Mouse (Mus musculus): ENCODE measurements around the gene Palm2.

Gene Palm2

GRCm38 (mm10) chr4:57569711-57570110 lies 135.7 kb downstream of the Palm2 start:
- no peak for DNase-seq

- DNase-seq = no peak
These were observed 136.2 kb downstream of the Palm2 start for GRCm38 (mm10) chr4:57570229-57570628.

- no peak for DNase-seq
These were observed 140.1 kb downstream of the Palm2 start for GRCm38 (mm10) chr4:57574181-57574580.

GRCm38 (mm10) chr4:57574646-57575045 lies 140.6 kb downstream of the Palm2 start:
- DNase-seq = no peak

DNA sequence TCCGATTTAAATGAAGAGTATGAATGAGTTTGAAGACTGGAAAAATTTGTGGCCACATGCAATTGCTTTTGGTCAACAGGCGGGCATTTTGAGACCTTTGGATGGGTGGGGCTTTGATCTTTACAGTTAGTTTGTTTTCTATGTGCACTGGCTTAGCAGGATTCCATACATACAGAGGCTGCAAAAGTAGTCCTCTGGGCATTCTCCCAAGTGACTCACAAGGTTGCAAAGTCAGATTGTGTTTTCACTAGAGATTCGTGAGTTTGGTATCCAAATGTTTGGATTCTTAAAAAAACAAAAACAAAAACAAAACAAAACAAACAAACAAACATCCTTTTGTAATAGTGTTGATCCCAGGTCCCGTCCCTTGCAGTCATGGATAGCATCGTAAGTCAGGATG lies 141.6 kb downstream of the Palm2 start:
- no peak for DNase-seq

GRCm38 (mm10) chr4:57576095-57576494 lies 142.0 kb downstream of the Palm2 start:
- DNase-seq = no peak

DNA sequence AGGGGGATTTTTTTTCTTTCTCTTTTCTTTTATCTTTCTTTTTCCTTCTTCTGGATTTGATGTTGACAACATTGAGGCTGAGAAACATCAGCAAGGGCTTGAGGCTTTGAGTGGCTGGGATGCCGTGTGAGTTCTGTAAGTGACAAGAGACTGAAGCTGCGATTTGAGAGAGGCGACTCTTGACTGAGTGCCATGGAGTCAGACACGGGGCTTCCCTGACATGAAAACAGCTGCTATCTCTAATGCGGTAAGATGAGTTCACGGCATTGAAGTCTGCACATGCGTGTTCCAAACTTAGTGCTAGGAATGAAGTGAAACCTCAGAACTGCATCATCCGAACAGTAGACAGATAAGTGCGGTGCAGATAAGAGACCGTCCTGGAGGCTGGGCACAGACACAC lies 145.6 kb downstream of the Palm2 start:
- DNase-seq = no peak

GRCm38 (mm10) chr4:57585281-57585800 lies 151.3 kb downstream of the Palm2 start:
- no peak for DNase-seq

DNA sequence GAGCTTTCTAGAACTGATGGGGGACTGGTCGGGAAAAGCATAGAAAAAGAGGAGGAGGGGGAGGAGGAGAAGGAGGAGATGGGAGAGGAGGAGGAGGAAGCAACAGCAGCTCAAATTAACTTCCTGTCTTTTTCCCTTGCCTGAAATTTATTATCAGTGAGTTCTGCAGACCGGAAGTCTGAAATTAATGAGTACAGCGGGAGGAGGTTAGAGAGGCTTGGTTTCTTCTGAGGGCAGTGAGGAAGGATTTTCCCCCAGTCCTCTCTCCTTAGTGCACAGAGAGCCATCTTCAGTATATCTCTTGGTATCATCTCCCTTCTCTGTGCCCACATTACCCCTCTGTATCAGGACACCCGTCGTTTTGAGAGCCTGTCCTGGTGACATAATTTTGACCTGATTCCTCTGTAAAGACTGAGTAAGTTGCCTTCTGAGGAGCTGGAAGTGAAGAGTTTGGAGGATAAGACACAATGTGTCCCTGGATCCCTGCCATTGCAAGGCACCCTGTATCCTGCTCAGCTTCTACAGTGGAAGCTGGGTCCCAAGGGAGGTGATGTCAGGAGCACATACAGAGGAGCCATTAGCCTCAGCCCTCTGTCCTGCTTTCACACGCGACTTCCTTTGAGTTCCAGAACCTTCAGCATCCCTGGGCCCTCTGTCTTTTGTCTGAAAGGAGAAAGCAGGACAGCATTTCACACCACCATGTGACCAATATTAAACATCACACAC lies 153.0 kb downstream of the Palm2 start:
- DNase-seq = no peak

DNA sequence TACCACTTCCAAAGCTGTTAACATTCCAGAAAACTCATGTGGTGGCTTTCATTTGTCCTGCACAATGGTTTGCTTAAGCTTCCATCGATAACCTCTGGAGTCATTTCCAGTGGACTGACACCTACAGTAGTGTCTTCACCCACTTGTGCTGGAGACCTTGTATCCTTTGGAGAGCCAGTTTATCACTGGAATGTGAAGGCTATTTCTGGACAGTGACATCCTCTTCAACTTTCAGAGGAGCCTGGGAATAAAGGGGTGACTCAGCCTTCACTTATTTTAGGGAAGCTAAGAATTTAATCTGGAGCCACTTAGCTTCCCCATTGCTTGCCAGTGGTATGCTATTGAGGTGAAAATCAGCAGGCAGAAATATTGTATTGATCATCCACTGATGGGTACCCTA lies 154.3 kb downstream of the Palm2 start:
- DNase-seq = no peak

GRCm38 (mm10) chr4:57592751-57593150 lies 158.7 kb downstream of the Palm2 start:
- no peak for DNase-seq

DNA sequence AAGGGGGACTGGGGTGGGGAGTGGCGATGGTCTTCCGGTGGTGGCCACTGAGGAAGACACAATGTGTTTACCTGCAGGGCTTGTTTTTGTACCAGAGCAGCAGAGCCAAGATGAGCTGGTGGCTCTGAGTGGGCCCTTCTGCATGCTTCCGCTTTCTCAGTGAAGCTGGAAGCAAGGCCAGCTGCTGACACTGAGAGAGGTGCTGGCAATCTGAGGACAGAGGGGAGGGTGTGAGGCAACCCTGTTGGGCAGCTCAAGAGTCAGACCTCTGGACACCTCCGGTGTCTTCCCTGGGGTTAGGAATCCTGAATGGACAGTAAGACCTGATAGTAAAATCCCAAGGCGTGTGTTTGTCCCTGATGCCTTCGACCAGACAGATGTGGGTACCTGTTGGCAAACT lies 165.9 kb downstream of the Palm2 start:
- no peak for DNase-seq

- peak; percentile 53 to 66 for DNase-seq
These were observed 166.8 kb downstream of the Palm2 start for GRCm38 (mm10) chr4:57600685-57601457.

DNA sequence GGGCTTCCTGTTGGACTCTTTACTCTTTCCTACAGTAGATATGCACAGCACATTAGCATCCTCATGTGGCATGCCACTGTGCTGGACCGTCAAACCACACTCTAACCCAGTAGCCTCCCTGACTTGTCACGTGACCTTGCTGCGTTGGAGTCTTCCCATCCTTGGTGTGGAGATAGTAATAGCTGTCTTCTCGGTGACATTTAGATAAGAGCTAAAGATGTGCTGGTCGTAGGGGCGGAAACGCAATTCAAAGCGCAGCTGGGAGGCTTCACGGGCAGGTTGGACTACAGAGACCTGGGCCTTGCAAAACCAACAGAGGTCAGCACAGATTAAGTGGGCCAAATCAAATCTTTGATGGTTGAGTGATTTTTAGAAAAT lies 167.4 kb downstream of the Palm2 start:
- DNase-seq = no peak

DNA sequence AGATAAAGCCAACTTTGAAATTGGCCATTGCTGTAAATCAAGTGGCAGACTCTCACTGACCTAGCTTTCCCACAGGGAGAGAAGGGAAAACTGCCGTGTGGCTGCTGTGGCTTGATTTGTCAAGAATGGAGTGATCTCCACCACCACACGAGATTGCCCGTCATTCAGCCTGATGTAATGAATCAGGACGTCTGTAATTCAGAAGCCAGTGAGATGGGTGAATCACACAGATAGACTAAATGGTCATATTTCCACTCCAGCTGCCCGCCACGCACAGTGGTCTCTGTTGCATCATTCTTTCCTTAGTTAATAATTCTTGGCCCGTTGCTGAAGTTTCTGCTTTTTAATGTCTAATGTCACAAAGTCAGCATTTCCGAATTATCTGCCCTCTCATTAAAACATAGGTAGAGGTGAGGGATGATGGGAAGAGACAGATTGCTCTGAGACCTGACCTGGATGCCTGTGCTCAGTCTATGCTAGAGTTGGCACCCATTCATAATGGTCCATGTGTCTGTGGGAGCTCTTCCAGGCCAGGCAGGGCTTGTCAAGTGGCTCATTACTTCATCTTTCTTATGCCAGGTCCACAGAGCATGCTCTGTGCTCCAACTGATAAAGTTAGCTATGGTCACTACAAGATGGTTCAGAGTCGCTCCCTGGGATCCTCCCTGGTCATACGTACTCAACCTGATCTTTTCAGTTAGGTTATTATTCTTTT lies 168.0 kb downstream of the Palm2 start:
- peak; percentile 70 to 72 for DNase-seq

- no peak for DNase-seq
These were observed 172.2 kb downstream of the Palm2 start for GRCm38 (mm10) chr4:57606258-57606657.

GRCm38 (mm10) chr4:57607247-57607942 lies 173.3 kb downstream of the Palm2 start:
- DNase-seq = peak; percentile 95 to 98

DNA sequence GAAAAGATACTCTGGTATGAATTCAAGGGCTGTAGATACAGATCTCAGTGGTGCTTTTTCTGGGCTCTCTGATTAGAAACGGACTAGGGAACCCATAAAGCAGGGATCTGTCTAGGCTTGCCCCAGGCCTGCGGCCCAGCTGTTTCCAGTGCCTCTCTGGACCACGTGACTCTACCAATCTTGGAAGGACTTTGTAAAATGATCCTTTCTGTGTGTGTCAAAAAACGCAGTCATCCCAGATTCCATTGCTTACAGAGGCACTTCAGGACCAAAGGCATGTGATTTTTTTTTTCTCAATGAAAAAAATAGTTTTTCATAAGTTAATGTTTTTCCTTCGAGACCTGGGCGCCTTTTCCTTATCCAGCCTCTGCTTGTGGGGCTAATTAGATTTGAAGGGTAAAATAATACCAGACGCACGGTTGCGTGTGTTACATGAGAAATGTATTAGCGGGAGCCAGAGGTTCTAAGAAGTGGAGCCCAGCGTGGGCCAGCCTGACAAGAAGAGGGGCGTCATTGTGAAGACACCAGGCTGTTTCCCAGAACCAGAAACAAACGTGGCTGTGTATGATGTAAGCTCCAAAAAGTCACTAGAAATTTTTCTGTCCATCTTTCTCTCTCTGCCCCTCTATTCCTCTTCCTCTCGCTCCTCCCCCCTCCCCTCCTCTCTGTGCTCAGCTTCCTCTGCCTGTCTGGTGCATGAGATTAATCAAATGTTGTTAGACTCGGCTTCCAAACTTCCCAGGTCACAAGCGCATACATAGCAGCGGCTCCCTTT lies 177.4 kb downstream of the Palm2 start:
- DNase-seq = no peak

- no peak for DNase-seq
These were observed 178.7 kb downstream of the Palm2 start for GRCm38 (mm10) chr4:57612716-57613115.

- no peak for DNase-seq
These were observed 180.6 kb downstream of the Palm2 start for GRCm38 (mm10) chr4:57614686-57615085.

- no peak for DNase-seq
These were observed 184.7 kb downstream of the Palm2 start for GRCm38 (mm10) chr4:57618743-57619142.

DNA sequence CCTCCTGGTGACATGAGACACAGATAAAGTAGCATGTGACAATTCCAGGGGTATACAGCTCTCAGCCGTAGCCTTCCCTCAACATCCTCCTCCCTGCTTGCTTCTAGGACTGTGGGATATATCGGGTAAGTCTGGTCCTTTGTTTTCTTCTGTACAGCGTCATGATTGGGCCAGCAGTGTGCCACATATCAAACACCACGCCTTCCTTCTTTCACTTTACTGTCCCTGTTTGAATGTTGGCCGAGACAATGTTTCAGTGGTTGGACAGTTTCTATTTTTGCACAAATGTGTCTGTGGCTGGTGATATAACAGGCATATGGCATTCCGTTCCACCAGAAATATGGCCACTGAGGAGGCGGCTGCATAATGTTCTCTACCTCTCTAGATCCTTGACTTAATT lies 188.8 kb downstream of the Palm2 start:
- no peak for DNase-seq
